Mouse (Mus musculus) limb, embryonic 15.5 days (tissue): ENCODE data around the gene Rras2. TPM values are rescaled to one million over a fixed set of nuclear protein-coding genes. Genes with fewer than 3 reads are reported as not detected.

ENCODE experiments used
- ATAC-seq: fragments of 200-750 bp; cut with Nextera tagmentation; 2 replicates; pipeline ENCODE4 v1.8.0; 2017; ENCODE audit warnings: low read depth, moderate TSS enrichment; ENCODE audit not compliant: insufficient number of reproducible peaks, low FRiP score, low TSS enrichment
- H3K27ac ChIP-seq: fragments of 300-500 bp; sonication (generic); 2 replicates; pipeline ENCODE4 v1.5.1; 2015; ENCODE audit warnings: moderate library complexity, mild to moderate bottlenecking, inconsistent platforms
- H3K27me3 ChIP-seq: fragments of 300-500 bp; sonication (generic); 2 replicates; pipeline ENCODE4 v1.6.1; 2015; ENCODE audit warnings: inconsistent platforms
- H3K36me3 ChIP-seq: fragments of 300-500 bp; sonication (generic); 2 replicates; pipeline ENCODE4 v1.6.1; 2015; ENCODE audit warnings: inconsistent platforms
- H3K4me1 ChIP-seq: fragments of 300-500 bp; sonication (generic); 2 replicates; pipeline ENCODE4 v1.6.1; 2015; ENCODE audit warnings: inconsistent platforms
- H3K4me2 ChIP-seq: fragments of 300-500 bp; sonication (generic); 2 replicates; pipeline ENCODE4 v1.6.1; 2015; ENCODE audit warnings: mild to moderate bottlenecking, inconsistent platforms
- H3K4me3 ChIP-seq: fragments of 300-500 bp; sonication (generic); 2 replicates; pipeline ENCODE4 v1.5.1; 2015; ENCODE audit warnings: mild to moderate bottlenecking, inconsistent platforms
- H3K9ac ChIP-seq: fragments of 300-500 bp; sonication (generic); 2 replicates; pipeline ENCODE4 v1.6.1; 2015; ENCODE audit warnings: inconsistent platforms
- H3K9me3 ChIP-seq: fragments of 300-500 bp; sonication (generic); 2 replicates; pipeline ENCODE4 v1.6.1; 2016; ENCODE audit warnings: inconsistent platforms
- WGBS: fragments of 180-500 bp; shearing (Covaris S2); methylation state at CpG from one replicate; pipeline ENCODE4 v1.1.7; 2015; 5-methylcytosine and 5-hydroxymethylcytosine counted together
- polyA plus RNA-seq: library from polyadenylated mRNA; unstranded; fragments of >200 nt; fragmentation: Nextera tagmentation; extraction: Ambion mirVana; gene quantifications from 2 replicates; pipeline ENCODE4 v1.2.1, GENCODE M21; 2015

The Rras2 gene
- polyA plus RNA-seq, 1 experiment from 2014 or later: 18.1 TPM

DNA sequence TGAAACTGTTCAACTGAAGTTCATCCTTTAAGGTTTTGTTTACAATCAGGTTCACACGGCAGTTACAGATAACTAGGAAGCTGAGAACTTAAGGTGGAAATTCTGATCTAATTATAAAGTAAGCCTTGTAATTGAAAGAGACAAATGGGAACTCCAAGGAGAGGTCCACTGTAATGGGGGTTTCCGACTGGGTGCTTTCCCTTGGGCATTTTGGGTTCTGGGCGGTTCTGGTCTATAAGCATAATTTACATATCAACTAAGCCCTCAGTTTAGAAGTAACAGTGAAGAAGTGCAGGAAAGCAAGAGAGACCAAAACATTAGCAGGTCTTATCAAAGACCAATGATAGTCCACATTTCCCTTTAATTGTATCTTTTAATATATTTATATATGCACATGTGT lies 33.8 kb downstream of the Rras2 start:
- Histone ChIP-seq H3K9ac (no peak overlapping the region), H3K27ac (no peak overlapping the region), H3K4me1 (peaks cover 4% of the 10 kb centered on the region; the same call in 1 of the 2 replicates), H3K4me2 (no peak overlapping the region), H3K36me3 (no peaks in the 10 kb centered on the region), H3K4me3 (no peak overlapping the region), H3K9me3 (no peaks in the 10 kb centered on the region), H3K27me3 (no peaks in the 10 kb centered on the region)
- no peak for ATAC-seq
- 70% methylated on average over 3 of the region's 3 CpGs for WGBS

- H3K4me3 ChIP-seq: no peak overlapping the region
- ATAC-seq: no peak
- H3K4me1 ChIP-seq: peaks cover 4% of the 10 kb centered on the region; the same call in 1 of the 2 replicates
- no peaks in the 10 kb centered on the region for H3K9me3 ChIP-seq
- no peaks in the 10 kb centered on the region for H3K36me3 ChIP-seq
- 53% methylated on average over 2 of the region's 2 CpGs for WGBS
- no peak overlapping the region for H3K4me2 ChIP-seq
- H3K9ac ChIP-seq: no peak overlapping the region
- no peaks in the 10 kb centered on the region for H3K27me3 ChIP-seq
- no peak overlapping the region for H3K27ac ChIP-seq
Observed at GRCm38 (mm10) chr7:114083088-114083487, 34.5 kb downstream of the Rras2 start.

GRCm38 (mm10) chr7:114081633-114082420 lies 35.8 kb downstream of the Rras2 start:
- no peak overlapping the region for H3K4me2 ChIP-seq
- H3K4me1 ChIP-seq: 0 out of 2 replicates have a peak, but pooled peaks cover 2% of the 10 kb centered on the region
- no peaks in the 10 kb centered on the region for H3K9me3 ChIP-seq
- WGBS: 50% methylated on average over 21 of the region's 21 CpGs
- H3K27me3 ChIP-seq: no peaks in the 10 kb centered on the region
- no peak overlapping the region for H3K27ac ChIP-seq
- H3K36me3 ChIP-seq: no peaks in the 10 kb centered on the region
- H3K9ac ChIP-seq: no peak overlapping the region
- no peak for ATAC-seq
- no peak overlapping the region for H3K4me3 ChIP-seq

- Histone ChIP-seq H3K9me3 (no peaks in the 10 kb centered on the region), H3K27me3 (no peaks in the 10 kb centered on the region), H3K4me2 (no peak overlapping the region), H3K36me3 (no peaks in the 10 kb centered on the region), H3K9ac (no peak overlapping the region), H3K4me3 (no peak overlapping the region), H3K4me1 (0 out of 2 replicates have a peak, but pooled peaks cover 2% of the 10 kb centered on the region), H3K27ac (no peak overlapping the region)
- ATAC-seq: no peak
- WGBS: 97% methylated on average over 5 of the region's 5 CpGs
Observed at GRCm38 (mm10) chr7:114080250-114080649, 37.3 kb downstream of the Rras2 start.

DNA sequence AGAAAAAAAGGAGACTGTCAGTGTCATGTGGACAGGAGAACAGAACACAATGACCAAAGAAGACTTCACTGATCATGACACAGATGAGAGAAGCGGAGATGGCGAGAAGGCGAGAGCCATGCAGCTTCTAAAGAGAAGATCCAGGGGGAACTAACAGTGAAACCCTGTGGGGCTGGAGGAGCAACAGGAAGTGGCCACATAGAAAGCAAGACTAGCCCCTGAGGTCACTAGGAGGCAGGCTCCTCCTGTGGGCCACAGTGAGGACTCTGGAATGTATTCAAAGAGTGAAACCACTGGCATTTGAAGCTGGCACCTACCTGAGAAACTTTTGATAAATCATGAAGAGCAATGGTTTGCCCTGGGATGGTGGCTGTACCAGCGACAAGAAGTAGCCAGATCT lies 38.2 kb downstream of the Rras2 start:
- Histone ChIP-seq H3K9me3 (no peaks in the 10 kb centered on the region), H3K27me3 (no peaks in the 10 kb centered on the region), H3K4me2 (no peak overlapping the region), H3K4me1 (0 out of 2 replicates have a peak, but pooled peaks cover 2% of the 10 kb centered on the region), H3K9ac (no peak overlapping the region), H3K4me3 (no peak overlapping the region), H3K36me3 (no peaks in the 10 kb centered on the region), H3K27ac (no peak overlapping the region)
- no peak for ATAC-seq
- WGBS: 94% methylated on average over 4 of the region's 4 CpGs

GRCm38 (mm10) chr7:114074595-114074994 lies 43.0 kb downstream of the Rras2 start:
- Histone ChIP-seq H3K9me3 (no peaks in the 10 kb centered on the region), H3K27me3 (no peaks in the 10 kb centered on the region), H3K27ac (no peak overlapping the region), H3K4me2 (no peak overlapping the region), H3K36me3 (no peaks in the 10 kb centered on the region), H3K4me3 (no peak overlapping the region), H3K4me1 (peaks cover 9% of the 10 kb centered on the region), H3K9ac (no peak overlapping the region)
- WGBS: 80% methylated on average over 2 of the region's 2 CpGs
- ATAC-seq: no peak

DNA sequence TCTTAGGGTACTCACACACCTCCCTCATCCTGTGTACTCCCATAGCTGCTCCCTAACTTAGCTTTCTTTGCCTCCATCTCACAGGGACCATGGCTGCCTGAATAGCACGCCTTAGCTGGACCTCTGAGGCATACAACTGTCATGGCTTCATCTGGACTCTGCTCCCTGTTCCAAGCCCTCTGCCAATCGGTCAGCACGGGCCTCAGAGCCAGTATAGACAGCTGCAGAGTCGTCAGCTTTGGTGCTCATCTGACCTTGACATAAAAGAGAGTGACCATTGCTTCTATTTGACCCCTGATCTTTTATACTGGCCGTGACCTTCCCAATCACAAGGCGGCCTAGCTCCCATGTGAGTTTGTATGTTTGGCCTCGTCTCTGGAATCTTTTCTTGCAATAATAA lies 43.4 kb downstream of the Rras2 start:
- 75% methylated on average over 7 of the region's 7 CpGs for WGBS
- no peak overlapping the region for H3K9ac ChIP-seq
- H3K9me3 ChIP-seq: no peaks in the 10 kb centered on the region
- H3K4me1 ChIP-seq: peaks cover 9% of the 10 kb centered on the region
- no peak overlapping the region for H3K4me3 ChIP-seq
- no peak overlapping the region for H3K27ac ChIP-seq
- H3K36me3 ChIP-seq: no peaks in the 10 kb centered on the region
- no peaks in the 10 kb centered on the region for H3K27me3 ChIP-seq
- H3K4me2 ChIP-seq: no peak overlapping the region
- no peak for ATAC-seq

GRCm38 (mm10) chr7:114071851-114072616 lies 45.5 kb downstream of the Rras2 start:
- Histone ChIP-seq H3K27me3 (no peaks in the 10 kb centered on the region), H3K4me3 (no peak overlapping the region), H3K27ac (peak overlapping the region; percentile 38; the same call in 1 of the 2 replicates), H3K4me2 (peak overlapping the region; percentile 26; the same call in 1 of the 2 replicates), H3K9me3 (no peaks in the 10 kb centered on the region), H3K36me3 (no peaks in the 10 kb centered on the region), H3K4me1 (peaks cover 9% of the 10 kb centered on the region), H3K9ac (no peak overlapping the region)
- peak; percentile 21; the same call in 1 of the 2 replicates for ATAC-seq
- WGBS: 17% methylated on average over 13 of the region's 13 CpGs

- H3K27ac ChIP-seq: peak overlapping the region; percentile 38; the same call in 1 of the 2 replicates
Observed at GRCm38 (mm10) chr7:114071395-114071794, 46.2 kb downstream of the Rras2 start.

DNA sequence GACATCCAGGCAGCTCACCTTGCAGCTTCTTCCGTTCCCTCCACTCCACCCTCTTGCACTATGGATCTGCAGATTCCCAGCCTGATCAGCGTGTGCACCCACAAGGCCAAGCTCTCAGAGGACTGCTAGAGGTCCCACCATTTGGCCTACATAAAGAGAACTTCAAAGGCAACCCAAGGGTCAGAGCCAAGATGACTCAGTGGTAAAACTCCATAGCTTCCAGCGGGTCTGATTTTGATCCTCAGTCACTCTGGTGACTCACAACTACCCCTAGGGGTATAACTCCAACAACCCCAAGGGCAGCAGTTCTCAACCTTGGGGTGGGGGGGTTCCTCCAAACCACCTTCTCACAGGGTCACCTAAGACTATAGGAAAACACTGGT lies 47.1 kb downstream of the Rras2 start:
- Histone ChIP-seq H3K27me3 (no peaks in the 10 kb centered on the region), H3K4me2 (no peak overlapping the region), H3K27ac (no peak overlapping the region), H3K4me3 (no peak overlapping the region), H3K9me3 (no peaks in the 10 kb centered on the region), H3K36me3 (no peaks in the 10 kb centered on the region), H3K9ac (no peak overlapping the region), H3K4me1 (peaks cover 19% of the 10 kb centered on the region)
- WGBS: 75% methylated on average over 3 of the region's 3 CpGs
- no peak for ATAC-seq

More at GRCm38 (mm10) chr7:114071395-114071794, 46.2 kb downstream of the Rras2 start:
- Histone ChIP-seq H3K9ac (no peak overlapping the region), H3K36me3 (no peaks in the 10 kb centered on the region), H3K4me1 (peaks cover 13% of the 10 kb centered on the region), H3K4me2 (0 out of 2 replicates have a peak overlapping the region, but pooled peaks have one; percentile 26), H3K9me3 (no peaks in the 10 kb centered on the region), H3K27me3 (no peaks in the 10 kb centered on the region), H3K4me3 (no peak overlapping the region)
- ATAC-seq: no peak
- 71% methylated on average over 5 of the region's 5 CpGs for WGBS

DNA sequence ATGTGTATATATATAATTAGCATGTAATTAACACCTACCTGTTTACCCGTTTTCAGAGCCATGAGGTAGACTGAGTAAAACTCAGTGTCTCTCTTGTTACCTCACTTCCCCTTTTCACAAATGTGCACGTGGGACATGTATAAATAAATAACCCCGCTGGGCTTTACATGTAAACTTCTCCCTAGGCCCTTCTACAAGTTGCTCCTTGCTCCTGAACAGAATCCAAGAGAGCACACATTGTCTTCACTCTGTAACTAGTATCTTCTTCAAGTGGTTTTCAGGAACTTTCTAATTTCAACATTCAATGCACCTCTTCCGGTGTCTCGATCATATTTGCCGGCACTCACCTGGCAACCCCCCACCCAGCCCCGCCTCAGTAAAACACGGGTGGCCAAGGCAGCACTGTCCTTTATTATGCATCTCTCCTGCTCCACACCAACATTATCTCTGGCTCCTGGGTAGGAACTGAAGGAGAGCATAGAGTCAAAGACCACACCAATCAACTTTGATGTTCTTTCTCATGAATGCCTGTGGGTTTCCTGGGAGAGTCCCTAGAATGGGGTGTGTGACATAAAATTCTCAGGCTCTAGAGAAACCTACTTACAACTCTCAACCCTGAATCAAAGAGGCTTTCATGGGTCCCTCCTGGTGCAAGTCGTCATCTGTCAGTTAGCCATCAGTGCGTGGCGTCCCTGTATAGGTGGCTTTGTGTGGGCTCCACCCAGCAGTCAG lies 47.7 kb downstream of the Rras2 start:
- 75% methylated on average over 11 of the region's 11 CpGs for WGBS
- no peak for ATAC-seq
- Histone ChIP-seq H3K27ac (no peak overlapping the region), H3K36me3 (no peaks in the 10 kb centered on the region), H3K4me2 (no peak overlapping the region), H3K4me1 (peaks cover 22% of the 10 kb centered on the region), H3K4me3 (no peak overlapping the region), H3K9ac (no peak overlapping the region), H3K27me3 (no peaks in the 10 kb centered on the region), H3K9me3 (no peaks in the 10 kb centered on the region)
